Mouse (Mus musculus): ENCODE measurements around the gene Ctsz. TPM values are rescaled to one million over a fixed set of nuclear protein-coding genes. Genes with fewer than 3 reads are reported as not detected.
A peak's percentile ranks its signal among the peaks of the same experiment; 100 is the strongest.

Gene Ctsz
- polyA plus RNA-seq (2015; fragmentation: Nextera tagmentation; extraction: Ambion mirVana), result 83.3 and 85.1 TPM in 2 replicates

- peak within 1 kb of the TSS; percentile 71 for H3K4me2 ChIP-seq (ENCODE audit: low read length)
- H3K9ac ChIP-seq (ENCODE audit: low read depth, low read length), result peak within 1 kb of the TSS; percentile 67
- WGBS, result under 1% methylated on average over 38 of the region's 38 CpGs
- peaks cover 12% of the 10 kb centered on the region for H3K4me1 ChIP-seq (ENCODE audit: control insufficient read depth, insufficient read depth, low read depth, low read length)
- peak; percentile 77 for ATAC-seq
- no peaks in the 10 kb centered on the region for H3K27me3 ChIP-seq (replicated peaks; ENCODE audit: control insufficient read depth, insufficient read depth, low read length)
- no peak within 1 kb of the TSS for H3K27ac ChIP-seq (ENCODE audit: low read depth, low read length)
- H3K9me3 ChIP-seq (ENCODE audit: control insufficient read depth, low read length), result no peaks in the 10 kb centered on the region
- no peaks in the 10 kb centered on the region for H3K36me3 ChIP-seq (ENCODE audit: control insufficient read depth, insufficient read depth, low read length)
- peak within 1 kb of the TSS; percentile 56 for H3K4me3 ChIP-seq (ENCODE audit: low read length)
These were observed at the start of gene Ctsz for GRCm38 (mm10) chr2:174438737-174439449. Gene Ctsz, minus strand, starts transcription at chr2:174439039.

GRCm38 (mm10) chr2:174487005-174487404 lies 48.2 kb upstream of the Ctsz start:
- no peak overlapping the region for H3K9ac ChIP-seq (ENCODE audit: low read depth, low read length)
- no peaks in the 10 kb centered on the region for H3K27me3 ChIP-seq (replicated peaks; ENCODE audit: control insufficient read depth, insufficient read depth, low read length)
- 89% methylated on average over 5 of the region's 5 CpGs for WGBS
- H3K36me3 ChIP-seq (ENCODE audit: control insufficient read depth, insufficient read depth, low read length), result no peaks in the 10 kb centered on the region
- no peak overlapping the region for H3K4me2 ChIP-seq (ENCODE audit: low read length)
- no peak overlapping the region for H3K27ac ChIP-seq (ENCODE audit: low read depth, low read length)
- H3K4me1 ChIP-seq (ENCODE audit: control insufficient read depth, insufficient read depth, low read depth, low read length), result no peaks in the 10 kb centered on the region
- ATAC-seq, result no peak
- no peak overlapping the region for H3K4me3 ChIP-seq (ENCODE audit: low read length)
- H3K9me3 ChIP-seq (ENCODE audit: control insufficient read depth, low read length), result no peaks in the 10 kb centered on the region

- no peaks in the 10 kb centered on the region for H3K9me3 ChIP-seq (ENCODE audit: control insufficient read depth, low read length)
- H3K4me3 ChIP-seq (ENCODE audit: low read length), result no peak overlapping the region
- H3K36me3 ChIP-seq (ENCODE audit: control insufficient read depth, insufficient read depth, low read length), result no peaks in the 10 kb centered on the region
- no peak overlapping the region for H3K4me2 ChIP-seq (ENCODE audit: low read length)
- no peak overlapping the region for H3K27ac ChIP-seq (ENCODE audit: low read depth, low read length)
- WGBS, result 66% methylated on average over 5 of the region's 5 CpGs
- H3K4me1 ChIP-seq (ENCODE audit: control insufficient read depth, insufficient read depth, low read depth, low read length), result no peaks in the 10 kb centered on the region
- no peak for ATAC-seq
- no peaks in the 10 kb centered on the region for H3K27me3 ChIP-seq (replicated peaks; ENCODE audit: control insufficient read depth, insufficient read depth, low read length)
- no peak overlapping the region for H3K9ac ChIP-seq (ENCODE audit: low read depth, low read length)
These were observed 39.9 kb upstream of the Ctsz start for GRCm38 (mm10) chr2:174478746-174479145.

- Histone ChIP-seq H3K4me1 (ENCODE audit: control insufficient read depth, insufficient read depth, low read depth, low read length) (peaks cover 3% of the 10 kb centered on the region; the same call in 1 of the 2 replicates), H3K27me3 (replicated peaks; ENCODE audit: control insufficient read depth, insufficient read depth, low read length) (no peaks in the 10 kb centered on the region), H3K4me3 (ENCODE audit: low read length) (no peak overlapping the region), H3K9ac (ENCODE audit: low read depth, low read length) (no peak overlapping the region), H3K36me3 (ENCODE audit: control insufficient read depth, insufficient read depth, low read length) (no peaks in the 10 kb centered on the region), H3K4me2 (ENCODE audit: low read length) (no peak overlapping the region), H3K9me3 (ENCODE audit: control insufficient read depth, low read length) (no peaks in the 10 kb centered on the region), H3K27ac (ENCODE audit: low read depth, low read length) (no peak overlapping the region)
- WGBS, result 81% methylated on average over 3 of the region's 3 CpGs
- no peak for ATAC-seq
These were observed 38.9 kb upstream of the Ctsz start for GRCm38 (mm10) chr2:174477543-174478319.

- 83% methylated on average over 5 of the region's 5 CpGs for WGBS
- H3K4me1 ChIP-seq (ENCODE audit: control insufficient read depth, insufficient read depth, low read depth, low read length), result peaks cover 8% of the 10 kb centered on the region
- no peak overlapping the region; the same call in 1 of the 2 replicates for H3K9ac ChIP-seq (ENCODE audit: low read depth, low read length)
- H3K36me3 ChIP-seq (ENCODE audit: control insufficient read depth, insufficient read depth, low read length), result peaks cover 2% of the 10 kb centered on the region; the same call in 1 of the 2 replicates
- no peak for ATAC-seq
- no peaks in the 10 kb centered on the region for H3K9me3 ChIP-seq (ENCODE audit: control insufficient read depth, low read length)
- no peaks in the 10 kb centered on the region for H3K27me3 ChIP-seq (replicated peaks; ENCODE audit: control insufficient read depth, insufficient read depth, low read length)
- H3K4me3 ChIP-seq (ENCODE audit: low read length), result peak overlapping the region; percentile 83
- peak overlapping the region; percentile 82 for H3K4me2 ChIP-seq (ENCODE audit: low read length)
- H3K27ac ChIP-seq (ENCODE audit: low read depth, low read length), result no peak overlapping the region
These were observed 34.7 kb upstream of the Ctsz start for GRCm38 (mm10) chr2:174473550-174473927.

GRCm38 (mm10) chr2:174472818-174473549 lies 34.1 kb upstream of the Ctsz start, which contains the start of gene Prelid3b:
Gene Prelid3b, minus strand, starts transcription at chr2:174473081.
- H3K4me2 ChIP-seq (ENCODE audit: low read length), result peak within 1 kb of the TSS; percentile 83
- under 1% methylated on average over 53 of the region's 53 CpGs for WGBS
- peak within 1 kb of the TSS; percentile 68 for H3K27ac ChIP-seq (ENCODE audit: low read depth, low read length)
- peaks cover 2% of the 10 kb centered on the region; the same call in 1 of the 2 replicates for H3K36me3 ChIP-seq (ENCODE audit: control insufficient read depth, insufficient read depth, low read length)
- H3K4me1 ChIP-seq (ENCODE audit: control insufficient read depth, insufficient read depth, low read depth, low read length), result peaks cover 8% of the 10 kb centered on the region
- no peaks in the 10 kb centered on the region for H3K9me3 ChIP-seq (ENCODE audit: control insufficient read depth, low read length)
- ATAC-seq, result peak; percentile 99
- H3K27me3 ChIP-seq (replicated peaks; ENCODE audit: control insufficient read depth, insufficient read depth, low read length), result no peaks in the 10 kb centered on the region
- peak within 1 kb of the TSS; percentile 83 for H3K4me3 ChIP-seq (ENCODE audit: low read length)
- H3K9ac ChIP-seq (ENCODE audit: low read depth, low read length), result peak within 1 kb of the TSS; percentile 76

GRCm38 (mm10) chr2:174472407-174472806 lies 33.6 kb upstream of the Ctsz start:
- 8% methylated on average over 29 of the region's 30 CpGs for WGBS
- Histone ChIP-seq H3K27me3 (replicated peaks; ENCODE audit: control insufficient read depth, insufficient read depth, low read length) (no peaks in the 10 kb centered on the region), H3K9ac (ENCODE audit: low read depth, low read length) (peak overlapping the region; percentile 76), H3K4me2 (ENCODE audit: low read length) (peak overlapping the region; percentile 83), H3K4me3 (ENCODE audit: low read length) (peak overlapping the region; percentile 83), H3K27ac (ENCODE audit: low read depth, low read length) (peak overlapping the region; percentile 68), H3K9me3 (ENCODE audit: control insufficient read depth, low read length) (no peaks in the 10 kb centered on the region), H3K36me3 (ENCODE audit: control insufficient read depth, insufficient read depth, low read length) (peaks cover 2% of the 10 kb centered on the region; the same call in 1 of the 2 replicates), H3K4me1 (ENCODE audit: control insufficient read depth, insufficient read depth, low read depth, low read length) (peaks cover 8% of the 10 kb centered on the region)
- no peak; the same call in 1 of the 2 replicates for ATAC-seq

GRCm38 (mm10) chr2:174470786-174471405 lies 32.1 kb upstream of the Ctsz start:
- Histone ChIP-seq H3K9ac (ENCODE audit: low read depth, low read length) (no peak overlapping the region), H3K4me2 (ENCODE audit: low read length) (no peak overlapping the region), H3K27ac (ENCODE audit: low read depth, low read length) (no peak overlapping the region), H3K36me3 (ENCODE audit: control insufficient read depth, insufficient read depth, low read length) (peaks cover 5% of the 10 kb centered on the region; the same call in 1 of the 2 replicates), H3K27me3 (replicated peaks; ENCODE audit: control insufficient read depth, insufficient read depth, low read length) (no peaks in the 10 kb centered on the region), H3K4me3 (ENCODE audit: low read length) (no peak overlapping the region), H3K9me3 (ENCODE audit: control insufficient read depth, low read length) (no peaks in the 10 kb centered on the region), H3K4me1 (ENCODE audit: control insufficient read depth, insufficient read depth, low read depth, low read length) (peaks cover 8% of the 10 kb centered on the region)
- 97% methylated on average over 7 of the region's 7 CpGs for WGBS
- no peak for ATAC-seq

Measured in hindbrain, embryonic 16.5 days (tissue).